Mouse (Mus musculus) forelimb bud, embryonic 11.5 days (tissue): ENCODE data around the gene Iqch.

Source experiments
- DNase-seq: peaks from one replicate; pipeline ENCODE4 v3.0.0-alpha.2; 2012; ENCODE audit warnings: low read depth, low spot score

Iqch gene

DNA sequence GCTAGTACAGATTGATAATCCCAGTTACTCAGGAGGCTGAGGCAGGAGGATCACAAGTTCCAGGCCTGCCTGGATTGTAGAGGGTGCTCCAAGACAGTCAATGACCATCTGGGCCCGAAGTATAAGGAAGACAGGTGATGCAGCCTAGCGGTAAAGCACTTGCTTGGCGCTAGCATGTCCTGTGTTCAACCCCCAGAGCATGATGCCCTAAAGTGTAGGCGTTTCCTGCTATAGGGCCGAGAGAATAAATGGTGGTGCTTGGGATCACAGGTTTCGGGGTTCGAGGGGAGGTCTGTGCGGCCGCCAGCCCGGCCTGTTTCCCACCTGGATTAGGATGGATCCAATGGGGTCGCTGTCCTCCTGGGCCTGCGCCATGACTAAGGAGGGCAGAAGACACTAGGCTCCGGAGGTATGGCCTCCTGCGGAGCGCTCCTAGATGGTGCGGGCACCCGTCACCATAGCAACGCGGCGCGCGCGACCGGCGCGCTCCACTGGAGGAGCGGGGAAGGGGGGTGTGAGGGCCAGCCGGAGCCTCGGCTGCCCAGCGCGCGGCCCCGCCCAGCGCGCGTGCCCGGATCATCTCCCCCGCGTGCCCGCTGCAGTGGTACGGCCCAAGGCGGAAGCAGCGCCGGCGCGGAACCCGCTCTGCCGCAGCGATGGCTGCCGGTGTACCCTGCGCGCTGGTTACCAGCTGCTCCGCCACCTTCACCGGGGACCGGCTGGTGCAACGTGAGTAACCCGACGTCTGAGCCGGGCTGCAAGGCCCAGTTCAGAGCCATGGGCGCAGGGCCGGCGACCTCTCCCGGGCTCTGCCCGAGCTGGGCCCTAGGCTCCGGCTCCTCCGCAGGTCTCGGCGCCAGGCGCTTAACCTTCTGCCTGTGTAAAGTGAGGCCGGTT is at the start of gene Iqch, which contains the start of gene Aagab:
TSS of gene Iqch (minus strand) at position 451 of the 897 bp plus-strand sequence.
TSS of gene Aagab (plus strand) at position 618 of the 897 bp plus-strand sequence.
- DNase-seq = peak; percentile 97

DNA sequence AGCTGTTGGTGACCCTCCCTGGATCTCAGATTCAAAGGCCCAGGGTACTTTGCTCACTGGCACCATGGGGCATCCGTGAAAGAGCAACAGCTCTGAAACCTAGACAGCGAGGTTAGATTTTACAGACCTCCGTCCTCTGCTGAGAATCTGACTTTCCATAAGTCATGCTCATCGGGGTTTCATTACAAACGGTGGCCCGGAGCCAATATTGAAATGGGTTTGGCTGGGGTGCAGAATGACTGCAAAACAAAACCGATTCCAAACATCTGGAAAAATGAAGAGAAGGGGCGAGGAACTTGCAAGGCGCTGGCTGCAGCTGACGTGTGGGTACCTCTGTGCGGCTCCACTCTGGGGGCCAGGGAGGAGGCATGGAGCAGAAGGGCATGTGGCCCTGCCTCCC is 49.3 kb upstream of the Iqch start:
- DNase-seq = no peak

DNA sequence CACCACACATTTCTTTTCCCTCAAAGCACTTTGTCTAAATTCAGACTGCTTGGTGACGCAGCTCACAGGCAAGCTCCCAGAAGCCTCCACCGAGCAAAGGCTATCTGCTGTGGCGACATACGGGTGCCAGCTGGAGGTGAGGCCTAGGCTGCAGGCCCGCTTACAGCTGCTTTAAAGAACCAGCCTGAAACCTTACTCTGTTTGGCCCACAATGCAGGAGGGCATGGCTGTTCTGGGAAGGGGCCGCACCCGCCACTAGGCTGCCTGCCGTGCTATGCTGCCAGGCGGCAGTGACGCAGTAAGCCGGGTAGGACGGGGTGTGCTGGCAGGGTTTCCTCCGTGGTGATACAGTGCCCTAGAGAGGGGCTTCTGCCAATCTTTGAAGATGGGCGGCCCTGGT is 48.6 kb upstream of the Iqch start:
- DNase-seq = no peak

DNA sequence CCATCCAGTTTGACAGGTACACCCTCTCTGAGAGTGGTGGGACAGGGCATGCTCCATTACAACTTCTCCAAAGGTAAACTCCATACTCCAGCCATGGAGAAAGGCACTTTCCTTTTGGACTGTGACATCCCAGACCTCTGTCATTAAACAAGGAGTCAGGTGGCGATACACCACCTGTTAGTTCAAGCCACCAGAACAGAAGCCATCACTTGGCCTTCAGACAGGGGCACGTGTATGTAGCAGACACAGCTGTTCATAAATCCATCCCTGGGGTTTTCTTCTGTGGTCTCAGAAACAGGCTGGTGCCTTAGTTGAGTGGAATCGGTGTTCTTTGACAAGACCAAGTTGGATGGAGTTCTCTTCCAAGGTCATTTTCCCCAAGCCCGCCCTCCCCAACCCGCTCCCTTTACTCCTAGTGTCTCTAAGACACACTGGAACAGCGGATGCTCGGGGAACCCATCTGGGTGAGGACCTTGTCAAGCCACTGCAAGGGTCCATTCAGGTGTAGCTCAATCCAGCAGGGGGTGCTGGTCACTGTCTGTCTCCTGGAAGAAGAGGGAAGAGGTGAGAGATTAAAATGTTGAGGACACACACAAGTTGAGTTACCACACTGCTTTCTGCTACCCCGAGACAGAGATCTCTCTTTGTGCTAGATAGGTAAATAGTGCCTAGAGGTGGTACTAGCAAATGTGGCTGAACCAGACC is 47.7 kb upstream of the Iqch start:
- DNase-seq = no peak

DNA sequence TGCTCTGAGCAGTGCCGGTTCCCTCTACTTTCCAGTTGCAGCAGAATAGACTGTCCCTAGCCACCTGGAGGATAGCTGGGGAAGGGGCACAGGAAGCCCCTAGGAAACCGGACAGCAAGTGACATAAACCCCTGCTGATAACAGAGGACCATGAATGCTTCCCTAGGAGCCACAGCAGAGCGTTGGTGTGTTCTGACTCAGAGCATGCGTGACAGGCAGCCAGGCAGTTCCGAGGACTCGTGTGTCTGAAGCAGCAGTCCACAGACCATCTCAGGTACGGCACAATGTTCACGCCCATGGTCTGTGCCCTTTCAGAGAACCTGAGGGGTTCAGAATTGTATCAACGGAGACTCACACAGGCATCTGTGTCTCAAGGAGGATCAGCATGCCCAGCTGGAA is 46.2 kb upstream of the Iqch start:
- DNase-seq = no peak

DNA sequence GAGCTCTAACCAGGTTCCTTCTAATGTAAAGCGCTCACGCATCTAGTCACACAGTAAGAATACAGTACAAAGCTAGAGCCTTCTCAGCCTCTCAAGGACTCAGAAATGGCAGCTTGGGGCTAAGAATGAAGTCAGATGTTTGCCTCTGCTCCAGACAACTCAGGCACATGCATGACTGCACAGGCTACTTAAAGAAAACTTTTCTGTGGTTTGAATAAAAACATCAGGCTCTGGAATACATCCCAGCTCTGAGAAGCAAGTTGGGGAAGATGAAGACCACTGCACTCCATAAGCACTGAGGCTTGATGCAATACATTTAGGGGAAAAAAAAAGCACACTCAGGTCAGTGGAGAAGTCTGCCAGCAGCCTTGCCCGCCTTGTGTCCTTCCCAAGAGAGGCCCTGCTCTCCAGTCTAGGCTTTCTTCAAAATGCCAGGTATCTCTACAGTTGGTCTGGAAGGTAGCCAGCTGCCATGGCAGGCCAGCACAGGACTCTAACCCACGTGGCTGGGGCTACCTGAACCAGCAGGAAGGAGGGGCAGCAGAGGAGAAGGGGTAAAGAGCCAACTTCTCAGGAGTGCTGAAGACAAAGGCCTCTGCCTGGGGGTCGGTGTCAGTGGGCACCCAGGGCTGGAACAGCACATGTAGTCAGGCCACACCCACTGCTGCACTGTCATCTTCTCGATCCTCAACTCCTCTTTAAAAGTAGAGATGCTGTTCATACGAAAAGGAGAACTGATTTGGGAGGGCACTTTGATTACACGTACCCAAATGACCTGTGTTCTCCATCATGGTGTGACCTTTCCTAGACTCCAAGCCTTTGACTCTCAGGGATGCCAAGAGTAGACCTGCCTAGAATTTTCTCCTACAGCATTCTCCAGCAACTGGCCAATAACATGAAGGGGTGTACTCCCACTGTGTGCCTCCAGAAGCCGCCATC is 45.6 kb upstream of the Iqch start:
- no peak for DNase-seq

DNA sequence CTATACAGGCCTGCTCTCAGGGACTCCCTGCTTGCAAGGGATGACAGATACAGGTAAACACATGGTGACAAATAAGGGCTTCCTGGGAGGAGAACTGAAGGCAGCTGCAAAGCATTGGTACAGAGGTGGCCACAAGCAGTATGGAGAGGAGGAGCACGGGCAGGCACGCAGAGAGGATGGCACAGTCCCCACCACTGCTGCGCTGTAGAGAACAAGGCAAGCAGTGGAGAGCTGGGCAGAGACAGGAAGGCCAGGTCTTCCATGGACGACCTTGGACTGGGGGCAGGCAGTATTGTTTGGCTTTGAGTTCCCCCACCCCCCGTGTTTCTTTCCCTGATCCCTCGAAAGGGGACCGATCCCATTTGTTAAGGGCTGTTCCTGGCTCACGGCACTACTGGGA is 42.8 kb upstream of the Iqch start:
- DNase-seq = no peak

DNA sequence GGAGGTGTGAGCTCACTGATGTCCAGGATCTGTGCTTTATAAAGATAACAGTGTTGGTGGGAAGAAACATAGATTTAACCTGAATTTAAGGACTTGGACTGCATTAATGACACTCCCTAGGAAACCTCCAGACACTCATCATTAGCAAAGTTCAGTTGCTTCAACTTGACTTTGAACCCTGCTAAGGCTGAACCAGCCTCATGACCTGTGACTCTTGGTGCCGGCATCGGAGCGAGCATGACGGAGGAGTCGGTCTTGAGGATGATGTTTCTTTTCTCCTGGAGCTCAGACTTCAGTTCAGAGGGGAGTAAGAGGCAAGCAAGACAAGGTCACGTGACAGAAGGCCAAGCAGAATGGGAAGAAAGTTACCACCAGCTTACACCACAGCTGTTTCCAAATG is 41.7 kb upstream of the Iqch start:
- DNase-seq = no peak

DNA sequence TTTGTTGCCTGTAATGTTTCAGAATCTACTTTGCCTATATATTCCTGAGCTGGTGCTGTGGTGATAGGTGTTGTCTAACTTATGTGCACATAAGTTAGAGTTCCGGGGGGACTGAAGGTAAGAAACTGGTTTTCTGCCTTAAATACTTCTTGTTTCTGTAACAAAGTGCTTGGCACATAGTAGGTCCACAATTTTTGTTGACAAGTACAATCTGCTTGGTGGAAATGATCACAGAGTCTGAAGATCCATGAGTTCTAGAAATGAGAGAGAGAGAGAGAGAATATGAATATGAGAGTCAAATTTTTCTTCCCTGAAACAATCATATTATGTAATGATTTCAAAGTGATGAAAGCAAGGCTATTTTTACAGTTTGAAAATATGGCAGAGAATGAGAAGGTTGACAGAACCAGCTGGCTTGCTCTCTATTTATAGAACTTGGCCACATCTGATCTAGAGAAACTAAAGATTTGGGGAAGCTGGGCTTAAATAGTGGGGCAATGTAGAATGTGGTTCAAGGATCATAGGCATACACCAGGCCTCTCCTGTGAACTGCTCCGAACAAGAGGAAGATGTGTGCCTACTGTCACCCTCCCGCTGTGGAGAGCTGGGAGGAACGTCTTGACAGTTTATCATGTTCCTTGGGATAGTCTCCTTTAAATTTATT is 39.8 kb upstream of the Iqch start:
- no peak for DNase-seq

DNA sequence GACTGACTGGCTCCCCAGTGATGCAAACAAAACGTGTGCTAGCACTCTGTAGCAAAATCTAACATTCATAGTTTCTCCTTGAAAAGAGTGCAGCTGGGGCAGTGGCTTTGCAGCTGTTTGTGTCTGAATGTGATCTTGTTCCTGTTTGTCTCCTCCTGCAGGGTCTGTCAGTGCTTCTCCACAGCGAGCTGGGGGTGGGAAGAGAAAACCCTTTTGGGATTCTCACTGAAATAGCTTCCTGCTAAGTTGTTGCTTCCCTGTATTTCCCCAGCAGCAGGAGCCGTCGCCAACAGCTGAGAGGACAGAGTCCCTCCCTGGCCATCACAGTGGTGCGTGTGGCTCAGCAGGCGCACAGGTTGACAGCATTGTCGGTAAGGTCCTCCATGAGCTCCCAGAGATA is 33.8 kb upstream of the Iqch start:
- DNase-seq = no peak

DNA sequence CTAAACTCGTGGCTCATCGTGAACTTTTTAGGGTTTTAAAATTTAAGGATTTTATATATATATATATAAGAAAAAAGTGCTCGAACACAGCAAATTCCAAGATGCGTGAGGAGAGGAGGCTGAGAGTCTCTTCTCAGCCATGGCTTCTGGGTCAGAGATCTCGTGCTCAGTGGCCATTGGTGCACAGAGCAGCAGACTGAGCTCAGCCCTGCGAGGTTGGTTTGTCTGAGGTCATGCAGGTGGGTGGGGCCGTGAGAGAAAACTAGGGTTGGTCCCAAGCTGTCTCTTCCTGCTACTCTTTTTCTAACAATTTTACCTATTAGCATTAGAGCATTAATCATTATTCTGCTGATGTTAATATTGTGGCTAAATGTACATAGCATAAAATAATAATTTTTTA is 31.0 kb upstream of the Iqch start:
- no peak for DNase-seq

DNA sequence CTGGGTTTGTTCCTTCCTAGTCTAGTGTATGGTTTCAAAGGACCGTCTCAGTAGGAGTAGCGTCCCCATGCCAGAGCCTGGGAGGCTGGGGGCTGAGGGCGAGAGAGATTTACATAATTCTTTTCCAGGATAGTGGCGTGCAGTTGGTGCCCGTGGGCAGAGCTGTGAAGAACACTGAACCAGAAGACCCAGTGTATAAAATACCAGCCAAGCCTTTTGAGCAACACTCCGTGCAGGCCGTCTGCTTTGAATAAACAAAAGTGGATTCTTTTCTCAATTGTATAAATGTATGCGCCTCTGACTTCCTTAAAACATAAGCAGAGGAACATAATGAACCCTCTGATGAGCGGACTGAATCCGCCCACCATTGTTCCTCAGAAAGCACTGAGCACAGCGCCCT is 30.6 kb upstream of the Iqch start:
- no peak for DNase-seq

DNA sequence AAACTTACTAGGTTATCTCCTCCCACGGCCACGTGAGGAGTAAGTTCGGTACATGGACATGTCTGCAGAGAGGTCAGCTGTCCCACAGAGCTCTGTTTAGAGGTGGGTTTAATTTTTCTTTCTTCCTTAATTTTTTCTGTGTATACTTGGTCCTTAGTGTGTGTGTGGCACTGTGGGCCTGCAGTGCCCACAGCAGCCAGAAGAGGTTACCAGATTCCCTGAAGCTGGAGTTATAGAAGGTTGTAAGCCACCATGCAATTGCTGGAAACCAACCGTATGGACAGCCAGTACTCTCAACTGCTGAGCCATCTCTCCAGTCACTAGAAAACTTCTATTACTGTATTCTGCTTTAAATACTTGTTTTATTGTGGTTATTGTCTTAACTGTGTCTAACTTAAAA is 29.8 kb upstream of the Iqch start:
- DNase-seq = no peak

DNA sequence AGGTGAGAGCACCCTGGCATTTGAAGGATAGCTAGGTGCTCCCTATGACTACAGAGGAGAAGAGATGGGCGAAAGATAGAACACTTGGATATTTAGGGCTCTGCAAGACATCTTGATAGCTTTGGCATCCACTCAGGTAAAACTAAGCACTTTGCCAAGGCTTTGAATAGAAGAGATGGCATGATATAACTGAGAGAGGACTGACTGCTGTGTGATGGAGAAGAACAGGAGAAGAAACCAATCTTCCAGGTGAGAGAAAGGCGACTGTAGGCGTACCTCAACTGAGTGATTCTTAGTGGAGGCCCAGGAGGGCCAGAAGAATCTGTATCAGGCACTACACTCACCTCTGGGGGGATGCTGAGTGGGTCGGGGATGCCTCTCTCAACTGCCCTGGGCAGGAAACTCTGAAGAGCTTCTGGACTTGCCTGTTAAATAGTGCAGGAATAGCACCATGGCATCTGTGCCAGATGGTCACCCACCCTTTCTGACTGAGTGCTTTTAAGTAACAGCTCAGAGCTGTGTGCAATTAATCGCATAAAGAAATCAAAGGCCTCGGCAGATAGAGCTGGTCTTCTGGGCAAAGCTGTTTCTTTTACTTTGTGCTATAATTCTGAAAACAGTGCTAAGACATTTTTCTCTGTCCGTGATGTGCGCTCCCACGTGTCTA is 22.9 kb upstream of the Iqch start:
- DNase-seq = no peak

DNA sequence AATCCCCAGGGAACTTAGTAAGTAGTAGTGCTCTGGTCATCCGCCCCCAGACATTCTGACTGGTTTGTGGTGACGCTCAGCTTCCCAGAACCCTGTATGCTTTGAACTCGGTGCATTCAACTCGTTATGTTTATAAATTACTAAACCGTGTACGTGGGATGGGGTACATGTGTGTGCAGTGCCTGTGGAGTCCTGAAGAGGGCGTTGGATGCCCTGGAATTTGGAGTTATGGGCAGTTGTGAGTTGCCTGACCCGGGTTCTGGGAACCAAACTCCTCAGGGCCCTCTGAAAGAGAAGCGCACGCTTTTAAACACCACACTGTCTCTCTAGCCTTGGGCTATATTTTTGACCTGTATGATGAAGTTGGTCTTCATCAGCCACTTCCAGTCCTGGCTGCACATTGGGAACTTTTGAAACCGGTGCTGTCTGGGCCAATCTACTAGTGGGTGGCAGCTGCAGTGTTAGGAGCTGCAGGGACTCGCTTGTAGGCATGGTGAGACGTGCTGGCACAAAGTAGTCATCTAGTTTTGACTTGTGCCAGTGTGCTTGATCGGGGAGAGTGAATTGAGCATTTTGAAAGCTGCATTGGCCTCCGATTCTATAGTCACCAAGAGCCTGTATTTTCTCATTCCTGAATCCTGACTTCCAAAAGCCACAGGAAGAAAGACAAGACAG is 21.7 kb upstream of the Iqch start:
- no peak for DNase-seq

DNA sequence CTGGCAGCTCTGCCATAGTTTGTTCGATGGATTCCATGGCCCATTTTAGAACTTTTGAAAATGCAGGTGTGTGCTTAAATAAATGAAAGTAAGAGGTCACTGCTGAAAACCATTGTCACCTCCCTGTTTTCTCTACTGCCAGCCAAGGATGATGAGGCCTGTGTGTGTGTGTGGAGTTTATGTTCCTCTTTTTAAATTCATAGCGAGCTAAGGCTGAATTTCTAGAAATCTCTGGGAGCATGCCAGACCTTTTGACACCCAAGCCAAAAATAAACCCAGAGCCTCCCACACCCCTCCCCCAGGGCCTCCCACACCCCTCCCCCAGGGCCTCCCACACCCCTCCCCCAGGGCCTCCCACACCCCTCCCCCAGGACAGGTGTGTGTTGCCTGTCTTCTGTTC is 15.7 kb upstream of the Iqch start:
- DNase-seq = no peak

DNA sequence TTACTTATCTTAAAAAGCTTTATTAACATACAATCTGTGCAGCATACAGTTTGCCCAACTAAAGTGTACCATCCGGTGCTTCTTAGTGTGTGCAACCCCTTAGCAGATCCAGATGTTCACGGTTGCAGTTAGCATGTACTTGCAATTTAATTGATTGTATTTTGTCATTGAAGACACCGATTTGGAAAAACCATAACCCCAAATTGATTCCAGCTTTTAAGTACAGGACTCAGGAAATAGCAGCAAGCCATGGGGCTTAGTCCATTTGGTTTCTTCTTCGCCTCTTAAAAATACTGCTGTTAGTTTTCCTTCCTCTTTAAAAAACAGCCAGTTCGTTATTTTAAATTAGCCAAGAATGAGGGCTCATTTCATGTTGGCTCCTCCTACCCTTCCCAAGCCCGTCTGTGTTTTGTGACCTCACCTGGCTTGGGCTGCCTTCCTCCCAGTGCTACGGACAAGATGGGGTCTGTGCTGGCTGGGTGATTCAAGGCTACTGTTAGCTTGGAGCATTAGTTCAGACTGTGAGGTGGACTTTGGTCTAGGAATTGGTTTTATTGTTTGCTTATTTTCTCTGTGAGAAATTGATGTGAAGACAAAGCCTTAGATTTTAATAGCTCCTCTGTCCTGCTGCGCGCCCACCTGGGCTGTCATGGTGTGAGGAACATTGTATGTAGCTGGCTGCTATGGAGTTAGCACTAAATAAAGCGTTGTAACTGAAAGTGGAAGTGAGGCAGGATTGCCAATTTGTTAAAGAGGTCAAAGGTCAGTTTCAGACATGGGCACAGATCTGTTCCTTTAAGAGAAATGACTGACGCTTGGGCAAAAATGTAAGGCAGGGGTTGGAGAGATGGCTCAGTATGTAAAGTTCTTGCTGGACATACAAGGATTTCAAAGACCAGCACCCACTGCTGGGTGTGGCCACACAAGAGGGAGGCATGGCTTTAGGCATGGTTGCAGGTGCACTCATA is 12.0 kb upstream of the Iqch start:
- peak; percentile 55 for DNase-seq

DNA sequence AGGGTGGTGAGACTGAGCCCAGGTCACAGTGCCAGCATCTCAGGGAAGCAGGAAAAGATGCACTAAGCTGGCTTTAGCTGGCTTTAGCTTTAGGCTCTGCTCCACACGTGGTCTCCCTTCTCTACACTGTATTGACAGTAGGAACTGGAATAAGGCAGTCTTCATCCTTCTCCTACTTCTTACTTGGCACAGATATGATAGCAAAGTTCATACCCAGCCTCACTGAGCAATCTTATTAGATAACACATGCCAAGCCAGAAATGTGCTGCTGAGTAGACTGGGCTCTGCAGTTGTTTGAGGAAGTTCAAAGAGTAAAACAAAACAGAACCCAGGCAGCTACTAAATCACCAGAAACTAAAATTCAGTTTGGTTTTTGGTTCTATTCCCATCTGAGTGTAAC is 11.3 kb upstream of the Iqch start:
- no peak for DNase-seq
